In genomic region chr19:44388475-44389428, GRCm38 (mm10) we compare ENCODE assay signal across 8 mouse cellular contexts. TPM values are rescaled to one million over a fixed set of nuclear protein-coding genes. Genes with fewer than 3 reads are reported as not detected.
DNase-seq lines count a peak whose midpoint lies in the region; ATAC-seq and TF ChIP-seq lines count a peak whose summit lies in the region.

No protein-coding gene starts in this region.

- H3K4me2 ChIP-seq in embryonic facial prominence, embryonic 15.5 days (replicated peaks): peak overlapping the region; percentile 78
- H3K4me2 ChIP-seq in limb, embryonic 13.5 days (replicated peaks): peak overlapping the region; percentile 71
- peak overlapping the region; percentile 83 for H3K4me2 ChIP-seq in midbrain, embryonic 15.5 days

- WGBS in bone marrow, adult 2 months: under 1% methylated on average over 41 of the region's 41 CpGs
- 2% methylated on average over 41 of the region's 41 CpGs for WGBS in embryonic facial prominence, embryonic 15.5 days
- WGBS in limb, embryonic 13.5 days: 4% methylated on average over 41 of the region's 41 CpGs
- WGBS in midbrain, embryonic 15.5 days: 3% methylated on average over 41 of the region's 41 CpGs

- peak; percentile 43 for DNase-seq in 3T3-L1 (ENCODE audit: low read depth, low spot score)
- DNase-seq in heart, adult 9 months (ENCODE audit: low spot score in 2 of 2): peak; percentile 96
- DNase-seq in kidney, adult 9 months: peak; percentile 94
- peak; percentile 95 to 98 for DNase-seq in spleen, adult 18-20 months

- H3K9ac ChIP-seq in embryonic facial prominence, embryonic 15.5 days: peak overlapping the region; percentile 54
- H3K9ac ChIP-seq in limb, embryonic 13.5 days: peak overlapping the region; percentile 72
- peak overlapping the region; percentile 73 for H3K9ac ChIP-seq in midbrain, embryonic 15.5 days

- peak; percentile 94 for ATAC-seq in embryonic facial prominence, embryonic 15.5 days (ENCODE audit: insufficient number of reproducible peaks, low FRiP score, low TSS enrichment, low read depth)
- ATAC-seq in limb, embryonic 13.5 days (ENCODE audit: low FRiP score, low read depth): peak; percentile 98
- peak; percentile 97 for ATAC-seq in midbrain, embryonic 15.5 days (replicated peaks)

- no peak for TF ChIP-seq CTCF in bone marrow, adult 2 months (IDR thresholded peaks at IDR 0.05; ENCODE audit: control insufficient read depth, insufficient read depth, low read length)

- TF ChIP-seq POLR2A in bone marrow, adult 2 months (IDR thresholded peaks at IDR 0.05; ENCODE audit: borderline replicate concordance, control insufficient read depth, low read depth, low read length): peak; percentile 74

- H3K4me1 ChIP-seq in bone marrow, adult 2 months (ENCODE audit: control insufficient read depth, insufficient read depth, low read length): peaks cover 2% of the 10 kb centered on the region; the same call in 1 of the 2 replicates
- peaks cover 22% of the 10 kb centered on the region for H3K4me1 ChIP-seq in embryonic facial prominence, embryonic 15.5 days
- peaks cover 19% of the 10 kb centered on the region for H3K4me1 ChIP-seq in limb, embryonic 13.5 days
- peaks cover 12% of the 10 kb centered on the region for H3K4me1 ChIP-seq in midbrain, embryonic 15.5 days

- H3K4me3 ChIP-seq in bone marrow, adult 2 months (replicated peaks; ENCODE audit: control insufficient read depth, low read depth, low read length): peak overlapping the region; percentile 78
- H3K4me3 ChIP-seq in embryonic facial prominence, embryonic 15.5 days (replicated peaks): peak overlapping the region; percentile 63
- H3K4me3 ChIP-seq in limb, embryonic 13.5 days: peak overlapping the region; percentile 58
- H3K4me3 ChIP-seq in midbrain, embryonic 15.5 days: peak overlapping the region; percentile 72

- peak overlapping the region; percentile 90 for H3K27ac ChIP-seq in bone marrow, adult 2 months (ENCODE audit: control insufficient read depth, insufficient read depth, low read depth, low read length, poor library complexity)
- H3K27ac ChIP-seq in embryonic facial prominence, embryonic 15.5 days (replicated peaks): peak overlapping the region; percentile 91
- H3K27ac ChIP-seq in limb, embryonic 13.5 days: peak overlapping the region; percentile 93
- peak overlapping the region; percentile 83 for H3K27ac ChIP-seq in midbrain, embryonic 15.5 days

- H3K27me3 ChIP-seq in embryonic facial prominence, embryonic 15.5 days: no peaks in the 10 kb centered on the region
- H3K27me3 ChIP-seq in limb, embryonic 13.5 days: no peaks in the 10 kb centered on the region
- no peaks in the 10 kb centered on the region for H3K27me3 ChIP-seq in midbrain, embryonic 15.5 days (replicated peaks)

- H3K36me3 ChIP-seq in embryonic facial prominence, embryonic 15.5 days: no peaks in the 10 kb centered on the region
- H3K36me3 ChIP-seq in limb, embryonic 13.5 days: no peaks in the 10 kb centered on the region
- H3K36me3 ChIP-seq in midbrain, embryonic 15.5 days (replicated peaks): no peaks in the 10 kb centered on the region

- H3K9me3 ChIP-seq in embryonic facial prominence, embryonic 15.5 days (replicated peaks): no peaks in the 10 kb centered on the region
- no peaks in the 10 kb centered on the region for H3K9me3 ChIP-seq in limb, embryonic 13.5 days
- no peaks in the 10 kb centered on the region for H3K9me3 ChIP-seq in midbrain, embryonic 15.5 days

RNA-seq across cellular contexts. Expression of gene Scd1, which starts 18.9 kb away (rescaled TPM):
- polyA plus RNA-seq in bone marrow, adult 2 months (2011; ENCODE audit: insufficient read depth, insufficient read length, low replicate concordance, missing spikeins): 29.4 and 37.4 TPM in 2 replicates
- polyA plus RNA-seq in embryonic facial prominence, embryonic 15.5 days (2015; fragmentation: Nextera tagmentation; extraction: Ambion mirVana): 6.2 and 8.0 TPM in 2 replicates
- 8.0 and 8.4 TPM in 2 replicates for polyA plus RNA-seq in limb, embryonic 13.5 days (2015; fragmentation: Nextera tagmentation; extraction: Ambion mirVana)
- 6.9 and 7.0 TPM in 2 replicates for polyA plus RNA-seq in midbrain, embryonic 15.5 days (2015; fragmentation: Nextera tagmentation; extraction: Ambion mirVana)

RNA-seq across cellular contexts. Expression of gene Scd4, which starts 55.9 kb away (rescaled TPM):
- not detected in 2 replicates for polyA plus RNA-seq in bone marrow, adult 2 months (2011; ENCODE audit: insufficient read depth, insufficient read length, low replicate concordance, missing spikeins)
- polyA plus RNA-seq in embryonic facial prominence, embryonic 15.5 days (2015; fragmentation: Nextera tagmentation; extraction: Ambion mirVana): 0.16 and 0.39 TPM in 2 replicates
- polyA plus RNA-seq in limb, embryonic 13.5 days (2015; fragmentation: Nextera tagmentation; extraction: Ambion mirVana): 0.13 and 0.14 TPM in 2 replicates
- 0.08 and 0.13 TPM in 2 replicates for polyA plus RNA-seq in midbrain, embryonic 15.5 days (2015; fragmentation: Nextera tagmentation; extraction: Ambion mirVana)

Comparison
In these comparisons a context has a peak if more than half of its experiments do, and no peak if none do; other contexts are left out.
1. Peak in every context shown above with its lines: DNase-seq, ATAC-seq, H3K4me3 ChIP-seq and H3K27ac ChIP-seq.
2. DNase-seq: peak in every context shown above with its lines; median percentile 96 in spleen, adult 18-20 months; 96 in heart, adult 9 months; 94 in kidney, adult 9 months; 43 in 3T3-L1.